Mouse (Mus musculus) heart, postnatal 36 days (tissue): ENCODE results near the gene Pla2g12a. TPM values are rescaled to one million over a fixed set of nuclear protein-coding genes. Genes with fewer than 3 reads are reported as not detected.

Source experiments
- DNase-seq, 2 experiments: peaks; one replicate each; pipeline ENCODE4 v3.0.0; 2021 to 2022
- intact Hi-C: fragments of 180-260 bp; cut with DNase I; formaldehyde crosslinking; loops from one replicate; pipeline ENCODE4 v1.15.1; 2025
- total RNA-seq, 2 experiments: library from RNA; stranded (reverse); gene quantifications; 2 replicates each; pipeline ENCODE4 v1.2.3; 2021

Gene Pla2g12a
- total RNA-seq, 2 experiments from 2014 or later = 41.2 to 53.0 TPM

- no peak for DNase-seq
- intact Hi-C loops = no loop called here
Measured at GRCm38 (mm10) chr3:129893143-129893542, 14.7 kb downstream of the Pla2g12a start.

GRCm38 (mm10) chr3:129896591-129896990, 18.2 kb downstream of the Pla2g12a start:
- intact Hi-C loops = no loop called here

GRCm38 (mm10) chr3:129898886-129899285, 20.5 kb downstream of the Pla2g12a start:
- intact Hi-C loops = no loop called here
- no peak for DNase-seq

More at GRCm38 (mm10) chr3:129896591-129896990, 18.2 kb downstream of the Pla2g12a start:
- no peak for DNase-seq

- peak; percentile 81 to 83 for DNase-seq
- intact Hi-C loops = loop anchor here (5.0 to 10.0 kb wide), 2 partner anchors 161 to 803 kb away; partner anchors contain the start of genes Ostc and Sec24b
Measured at GRCm38 (mm10) chr3:129901271-129901809, 22.9 kb downstream of the Pla2g12a start, which contains the start of gene Casp6. TSS of gene Casp6 (plus strand) at chr3:129901425.

GRCm38 (mm10) chr3:129903369-129903768, 25.0 kb downstream of the Pla2g12a start:
- intact Hi-C loops = loop anchor here (5.0 to 10.0 kb wide), 2 partner anchors 159 to 801 kb away; partner anchors contain the start of genes Ostc and Sec24b
- no peak for DNase-seq

- DNase-seq = no peak
- intact Hi-C loops = loop anchor here (5.0 to 10.0 kb wide), 2 partner anchors 158 to 801 kb away; partner anchors contain the start of genes Ostc and Sec24b
Measured at GRCm38 (mm10) chr3:129903866-129904265, 25.5 kb downstream of the Pla2g12a start.

- intact Hi-C loops = loop anchor here (5.0 to 10.0 kb wide), 2 partner anchors 158 to 800 kb away; partner anchors contain the start of genes Ostc and Sec24b
- no peak for DNase-seq
Measured at GRCm38 (mm10) chr3:129904381-129905132, 26.2 kb downstream of the Pla2g12a start.

- intact Hi-C loops = no loop called here
- DNase-seq = no peak
Measured at GRCm38 (mm10) chr3:129912025-129912424, 33.6 kb downstream of the Pla2g12a start.

GRCm38 (mm10) chr3:129913241-129913640, 34.8 kb downstream of the Pla2g12a start:
- intact Hi-C loops = no loop called here
- no peak for DNase-seq

- no peak for DNase-seq
- intact Hi-C loops = loop anchor here (5.0 kb wide), 1 partner anchor 80 kb away; no protein-coding TSS in a partner anchor
Measured at GRCm38 (mm10) chr3:129917424-129917823, 39.0 kb downstream of the Pla2g12a start.

- peak; percentile 67 to 73 for DNase-seq
- intact Hi-C loops = loop anchor here (1.0 to 5.0 kb wide), 2 partner anchors 79 to 161 kb away; no protein-coding TSS in a partner anchor
Measured at GRCm38 (mm10) chr3:129918434-129918833, 40.0 kb downstream of the Pla2g12a start.

- DNase-seq = no peak
- intact Hi-C loops = no loop called here
Measured at GRCm38 (mm10) chr3:129923581-129923980, 45.2 kb downstream of the Pla2g12a start.

GRCm38 (mm10) chr3:129925861-129926260, 47.5 kb downstream of the Pla2g12a start:
- intact Hi-C loops = no loop called here
- DNase-seq = no peak

- intact Hi-C loops = no loop called here
- peak in 1 of 2 experiments; percentile 22 for DNase-seq
Measured at GRCm38 (mm10) chr3:129930213-129930778, 51.9 kb downstream of the Pla2g12a start.

- intact Hi-C loops = no loop called here
- DNase-seq = no peak
Measured at GRCm38 (mm10) chr3:129932443-129932842, 54.0 kb downstream of the Pla2g12a start.

- no peak for DNase-seq
- intact Hi-C loops = no loop called here
Measured at GRCm38 (mm10) chr3:129936561-129936960, 58.2 kb downstream of the Pla2g12a start.

- DNase-seq = no peak
- intact Hi-C loops = no loop called here
Measured at GRCm38 (mm10) chr3:129937848-129938247, 59.4 kb downstream of the Pla2g12a start.

- intact Hi-C loops = no loop called here
- no peak for DNase-seq
Measured at GRCm38 (mm10) chr3:129939058-129939457, 60.7 kb downstream of the Pla2g12a start.

GRCm38 (mm10) chr3:129940780-129941179, 62.4 kb downstream of the Pla2g12a start:
- intact Hi-C loops = no loop called here
- DNase-seq = no peak

- intact Hi-C loops = no loop called here
- DNase-seq = no peak
Measured at GRCm38 (mm10) chr3:129941291-129941690, 62.9 kb downstream of the Pla2g12a start.

GRCm38 (mm10) chr3:129943813-129944212, 65.4 kb downstream of the Pla2g12a start:
- intact Hi-C loops = no loop called here
- DNase-seq = no peak
